Mouse (Mus musculus): ENCODE measurements around the gene Slc22a1. TPM values are rescaled to one million over a fixed set of nuclear protein-coding genes. Genes with fewer than 3 reads are reported as not detected.
A peak's percentile ranks its signal among the peaks of the same experiment; 100 is the strongest.
"Not testable (repeated sequence)": the region's sequence is repeated elsewhere in the genome, so short reads cannot be mapped to it uniquely, and the experiment has no call there.

Gene Slc22a1
- polyA plus RNA-seq, 1 experiment = 468 TPM

DNA sequence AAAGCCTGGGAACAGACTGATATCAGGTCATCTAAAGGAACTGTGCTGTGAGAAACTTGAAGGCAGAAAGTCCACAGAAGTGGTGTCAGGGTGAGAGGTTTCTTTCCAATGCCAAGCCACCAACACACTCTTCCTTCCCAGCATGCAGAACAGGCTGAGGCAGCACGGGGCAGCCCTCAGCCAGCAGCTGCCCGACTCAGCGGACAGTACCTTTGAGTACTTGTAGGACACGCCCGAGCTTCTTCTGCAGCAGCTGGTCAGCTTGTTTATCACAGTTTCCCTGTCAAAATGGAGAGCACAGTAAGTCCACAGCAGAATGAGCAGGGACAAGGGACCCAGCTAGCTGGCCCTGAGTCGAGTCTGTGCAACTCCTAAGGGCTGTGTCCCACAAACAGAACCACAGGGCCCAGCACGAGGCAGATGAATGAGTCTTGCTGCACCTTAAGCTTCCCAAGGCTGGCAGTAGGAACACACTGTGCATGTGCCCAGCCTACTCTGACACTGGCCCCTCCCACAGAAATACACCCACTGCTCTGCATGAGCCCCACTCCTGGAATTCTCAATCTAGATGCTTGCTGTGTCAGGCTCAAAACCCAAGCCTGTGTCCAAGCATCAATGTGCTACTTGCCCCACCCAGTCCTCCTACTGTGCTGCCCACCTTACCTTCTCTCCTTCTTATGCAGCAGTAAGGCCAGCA lies 9.4 kb upstream of the Slc22a1 start:
- no peak for DNase-seq
- Histone ChIP-seq H3K4me3 (ENCODE audit: insufficient read depth, low read depth, low read length) (no peak overlapping the region), H3K4me1 (ENCODE audit: control insufficient read depth, insufficient read depth, low read length) (no peaks in the 10 kb centered on the region), H3K27me3 (replicated peaks; ENCODE audit: control insufficient read depth, insufficient read depth, low read length) (no peaks in the 10 kb centered on the region), H3K27ac (ENCODE audit: insufficient read depth, low read depth, low read length) (no peak overlapping the region), H3K36me3 (ENCODE audit: control insufficient read depth, insufficient read depth, low read length) (no peaks in the 10 kb centered on the region)
- no peak for TF ChIP-seq CTCF (conservative IDR thresholded peaks at IDR 0.05; ENCODE audit: insufficient read depth, insufficient read length, low read depth, low read length)
- no peak for TF ChIP-seq POLR2A (IDR thresholded peaks at IDR 0.05; ENCODE audit: low read depth, low read length)
- WGBS = 68% methylated on average over 7 of the region's 7 CpGs

GRCm38 (mm10) chr17:12684412-12684811 lies 8.8 kb upstream of the Slc22a1 start:
- Histone ChIP-seq H3K4me1 (ENCODE audit: control insufficient read depth, insufficient read depth, low read length) (no peaks in the 10 kb centered on the region), H3K4me3 (ENCODE audit: insufficient read depth, low read depth, low read length) (no peak overlapping the region), H3K27ac (ENCODE audit: insufficient read depth, low read depth, low read length) (no peak overlapping the region), H3K36me3 (ENCODE audit: control insufficient read depth, insufficient read depth, low read length) (no peaks in the 10 kb centered on the region), H3K27me3 (replicated peaks; ENCODE audit: control insufficient read depth, insufficient read depth, low read length) (no peaks in the 10 kb centered on the region)
- TF ChIP-seq CTCF (conservative IDR thresholded peaks at IDR 0.05; ENCODE audit: insufficient read depth, insufficient read length, low read depth, low read length) = no peak
- TF ChIP-seq POLR2A (IDR thresholded peaks at IDR 0.05; ENCODE audit: low read depth, low read length) = no peak
- 54% methylated on average over 4 of the region's 4 CpGs for WGBS
- peak; percentile 66 for DNase-seq

DNA sequence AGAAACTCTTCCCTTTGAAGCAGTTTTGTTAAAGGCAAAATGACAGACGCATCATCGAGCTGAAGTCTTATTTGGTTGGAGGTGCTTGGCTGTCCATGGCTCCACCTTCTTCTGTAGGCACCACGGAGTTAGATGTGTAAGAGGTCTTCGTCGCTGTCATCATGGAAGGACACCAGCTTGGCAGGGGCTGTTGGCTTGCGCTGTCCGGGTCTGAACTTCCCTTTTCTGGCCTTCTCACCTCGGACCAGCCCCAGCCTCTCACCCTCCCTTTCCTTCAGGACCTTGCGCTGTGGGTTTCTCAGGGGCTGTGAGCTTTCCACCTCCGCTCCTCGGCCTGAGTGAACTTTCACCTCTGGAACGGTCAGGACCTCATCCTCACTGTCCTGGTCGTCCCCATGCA lies 8.0 kb upstream of the Slc22a1 start:
- Histone ChIP-seq H3K4me1 (ENCODE audit: control insufficient read depth, insufficient read depth, low read length) (no peaks in the 10 kb centered on the region; the same call in 1 of the 2 replicates), H3K4me3 (ENCODE audit: insufficient read depth, low read depth, low read length) (no peak overlapping the region), H3K36me3 (ENCODE audit: control insufficient read depth, insufficient read depth, low read length) (no peaks in the 10 kb centered on the region), H3K27me3 (replicated peaks; ENCODE audit: control insufficient read depth, insufficient read depth, low read length) (no peaks in the 10 kb centered on the region), H3K27ac (ENCODE audit: insufficient read depth, low read depth, low read length) (no peak overlapping the region)
- no peak for DNase-seq
- TF ChIP-seq POLR2A (IDR thresholded peaks at IDR 0.05; ENCODE audit: low read depth, low read length) (no peak), CTCF (conservative IDR thresholded peaks at IDR 0.05; ENCODE audit: insufficient read depth, insufficient read length, low read depth, low read length) (no peak)
- WGBS = 81% methylated on average over 13 of the region's 13 CpGs

- no peak overlapping the region for H3K27ac ChIP-seq (ENCODE audit: insufficient read depth, low read depth, low read length)
- H3K4me3 ChIP-seq (ENCODE audit: insufficient read depth, low read depth, low read length) = no peak overlapping the region
- H3K27me3 ChIP-seq (replicated peaks; ENCODE audit: control insufficient read depth, insufficient read depth, low read length) = no peaks in the 10 kb centered on the region
- no peaks in the 10 kb centered on the region for H3K36me3 ChIP-seq (ENCODE audit: control insufficient read depth, insufficient read depth, low read length)
- DNase-seq = peak; percentile 84
- H3K4me1 ChIP-seq (ENCODE audit: control insufficient read depth, insufficient read depth, low read length) = peaks cover 11% of the 10 kb centered on the region; the same call in 1 of the 2 replicates
- TF ChIP-seq CTCF (conservative IDR thresholded peaks at IDR 0.05; ENCODE audit: insufficient read depth, insufficient read length, low read depth, low read length) (no peak), POLR2A (IDR thresholded peaks at IDR 0.05; ENCODE audit: low read depth, low read length) (no peak)
Observed at GRCm38 (mm10) chr17:12678261-12678660, 2.6 kb upstream of the Slc22a1 start.

GRCm38 (mm10) chr17:12677139-12677538 lies 1.5 kb upstream of the Slc22a1 start:
- Histone ChIP-seq H3K4me3 (ENCODE audit: insufficient read depth, low read depth, low read length) (no peak overlapping the region), H3K27ac (ENCODE audit: insufficient read depth, low read depth, low read length) (no peak overlapping the region), H3K4me1 (ENCODE audit: control insufficient read depth, insufficient read depth, low read length) (peaks cover 15% of the 10 kb centered on the region; the same call in 1 of the 2 replicates), H3K27me3 (replicated peaks; ENCODE audit: control insufficient read depth, insufficient read depth, low read length) (no peaks in the 10 kb centered on the region), H3K36me3 (ENCODE audit: control insufficient read depth, insufficient read depth, low read length) (no peaks in the 10 kb centered on the region)
- TF ChIP-seq POLR2A (IDR thresholded peaks at IDR 0.05; ENCODE audit: low read depth, low read length) = no peak
- DNase-seq = no peak

DNA sequence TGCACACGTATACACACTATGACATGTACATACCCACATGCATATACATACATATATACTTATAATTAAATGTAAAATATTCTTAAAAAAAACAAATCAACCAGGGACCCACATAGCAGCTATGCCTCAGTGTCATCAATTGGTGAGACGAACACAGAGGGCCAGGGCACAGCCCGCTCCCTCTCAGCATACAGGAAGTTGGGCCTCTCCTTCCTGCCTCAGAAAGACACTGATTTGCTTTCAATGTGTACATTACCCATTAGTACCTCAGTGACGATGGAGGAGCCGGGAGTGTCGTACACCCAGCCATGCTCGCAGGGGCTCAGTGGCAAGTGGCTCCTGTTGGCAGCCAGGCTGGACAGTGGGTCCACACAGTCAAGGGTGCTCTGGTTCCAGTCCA lies 649 bp downstream of the Slc22a1 start:
- peak overlapping the region; percentile 91 for H3K27ac ChIP-seq (ENCODE audit: insufficient read depth, low read depth, low read length)
- not testable (repeated sequence) for H3K36me3 ChIP-seq (ENCODE audit: control insufficient read depth, insufficient read depth, low read length); H3K27me3 ChIP-seq (replicated peaks; ENCODE audit: control insufficient read depth, insufficient read depth, low read length); DNase-seq
- H3K4me1 ChIP-seq (ENCODE audit: control insufficient read depth, insufficient read depth, low read length) = peaks cover 27% of the 10 kb centered on the region
- 56% methylated on average over 7 of the region's 7 CpGs for WGBS
- H3K4me3 ChIP-seq (ENCODE audit: insufficient read depth, low read depth, low read length) = peak overlapping the region; percentile 75

DNA sequence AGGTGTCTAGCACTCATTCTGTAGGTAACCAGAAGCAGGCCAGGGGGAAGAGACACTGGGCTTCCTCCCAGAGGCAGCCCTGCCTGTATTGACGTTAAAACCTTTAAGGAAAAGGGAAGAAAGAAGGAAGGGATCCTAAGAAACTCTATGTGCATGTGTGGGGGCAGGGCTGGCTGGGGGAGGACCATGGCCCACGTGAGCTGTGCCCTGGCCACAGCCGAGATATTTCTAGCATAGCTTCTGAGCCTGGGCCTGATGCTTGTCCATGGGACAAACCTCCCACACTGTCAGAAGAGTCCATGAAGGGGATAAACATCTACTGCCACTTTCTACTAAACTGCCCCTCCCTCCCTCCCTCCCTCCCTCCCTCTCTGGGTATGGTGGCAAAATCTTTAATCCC lies 1.8 kb downstream of the Slc22a1 start:
- TF ChIP-seq CTCF (conservative IDR thresholded peaks at IDR 0.05; ENCODE audit: insufficient read depth, insufficient read length, low read depth, low read length) (no peak), POLR2A (IDR thresholded peaks at IDR 0.05; ENCODE audit: low read depth, low read length) (no peak)
- H3K27ac ChIP-seq (ENCODE audit: insufficient read depth, low read depth, low read length) = peak overlapping the region; percentile 86
- H3K4me3 ChIP-seq (ENCODE audit: insufficient read depth, low read depth, low read length) = peak overlapping the region; percentile 75
- DNase-seq = peak; percentile 71
- H3K27me3 ChIP-seq (replicated peaks; ENCODE audit: control insufficient read depth, insufficient read depth, low read length) = no peaks in the 10 kb centered on the region
- H3K36me3 ChIP-seq (ENCODE audit: control insufficient read depth, insufficient read depth, low read length) = no peaks in the 10 kb centered on the region
- peaks cover 30% of the 10 kb centered on the region for H3K4me1 ChIP-seq (ENCODE audit: control insufficient read depth, insufficient read depth, low read length)
- WGBS = 49% methylated on average over 3 of the region's 3 CpGs

Data from kidney, adult 2 months (tissue).